Mouse (Mus musculus): ENCODE results near the gene Slco1a5.

DNA sequence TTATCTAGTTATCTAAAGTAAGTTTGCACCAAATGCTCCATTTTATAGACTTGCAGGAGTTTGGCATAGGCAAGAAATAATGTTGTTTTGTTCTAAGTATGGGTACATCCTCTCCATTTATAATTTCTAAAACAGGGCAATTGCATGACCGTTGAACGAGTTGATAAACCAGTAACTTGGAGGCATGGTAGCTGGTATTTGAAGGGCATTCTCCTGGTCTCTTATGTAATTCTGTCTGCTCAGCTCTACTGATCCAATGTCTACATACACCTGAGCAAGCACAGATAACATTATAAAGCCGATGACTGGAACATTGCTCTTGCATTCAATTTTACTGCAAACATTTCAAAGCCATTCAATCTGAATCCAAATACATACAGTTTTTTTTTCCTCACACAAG is 135.4 kb downstream of the Slco1a5 start:
- no peak for TF ChIP-seq TAL1 (IDR thresholded peaks at IDR 0.05; ENCODE audit: low read length)
- TF ChIP-seq GATA1 (IDR thresholded peaks at IDR 0.05; ENCODE audit: low read length) = no peak

Measured in erythroblast, embryonic 14.5 days (primary cell).